Mouse (Mus musculus) liver, embryonic 14.5 days (tissue): ENCODE data around the gene Ywhag. TPM values are rescaled to one million over a fixed set of nuclear protein-coding genes. Genes with fewer than 3 reads are reported as not detected.

Experiments used
- ATAC-seq: fragments of 200-750 bp; cut with Nextera tagmentation; 2 replicates; pipeline ENCODE4 v1.8.0; 2017; ENCODE audit warnings: moderate number of reproducible peaks, mild to moderate bottlenecking, moderate library complexity; ENCODE audit not compliant: insufficient read depth
- DNase-seq, 3 experiments: peaks; one replicate each; pipeline ENCODE4 v3.0.0-alpha.2; 2012 to 2013; ENCODE audit warnings: low read depth in 3 of 3, low spot score in 3 of 3
- H3K27ac ChIP-seq: fragments of 300-500 bp; sonication (generic); 2 replicates; pipeline ENCODE4 v1.5.1; 2014; ENCODE audit warnings: moderate library complexity, mild to moderate bottlenecking, control low read depth, inconsistent platforms
- H3K27me3 ChIP-seq: fragments of 300-500 bp; sonication (generic); 2 replicates; pipeline ENCODE4 v1.6.1; 2014; ENCODE audit warnings: mild to moderate bottlenecking, low read length, moderate library complexity; ENCODE audit not compliant: control insufficient read depth, insufficient read depth
- H3K36me3 ChIP-seq: fragments of 300-500 bp; sonication (generic); replicated peaks from 2 replicates; pipeline ENCODE4 v1.6.1; 2014; ENCODE audit warnings: low read depth; ENCODE audit not compliant: control insufficient read depth, insufficient read depth
- H3K4me1 ChIP-seq, 2 experiments: fragments of 200-500 bp in 1 of 2; fragments of 300-500 bp in 1 of 2; sonication (generic) in 1 of 2; replicated peaks; 2 replicates each; pipeline ENCODE4 v1.6.1; 2012 to 2014; ENCODE audit warnings: antibody characterized with exemption in 1 of 2, inconsistent platforms in 1 of 2, low read length in 1 of 2; ENCODE audit not compliant: control insufficient read depth in 2 of 2, insufficient read depth in 2 of 2
- H3K4me2 ChIP-seq: fragments of 300-500 bp; sonication (generic); 2 replicates; pipeline ENCODE4 v1.6.1; 2014; ENCODE audit warnings: low read depth, mild to moderate bottlenecking, control low read depth, moderate library complexity
- H3K4me3 ChIP-seq, 2 experiments: fragments of 200-500 bp in 1 of 2; fragments of 300-500 bp in 1 of 2; sonication (generic) in 1 of 2; 2 replicates each; pipeline ENCODE4 v1.5.1; 2012 to 2014; ENCODE audit warnings: low read depth in 2 of 2, low read length in 2 of 2, mild to moderate bottlenecking in 2 of 2, control low read depth in 1 of 2, inconsistent platforms in 1 of 2, moderate library complexity in 1 of 2; ENCODE audit not compliant: insufficient read depth in 1 of 2
- H3K9ac ChIP-seq: fragments of 300-500 bp; sonication (generic); replicated peaks from 2 replicates; pipeline ENCODE4 v1.6.1; 2014; ENCODE audit warnings: mild to moderate bottlenecking, control low read depth, moderate library complexity
- H3K9me3 ChIP-seq: fragments of 300-500 bp; sonication (generic); 2 replicates; pipeline ENCODE4 v1.6.1; 2016; ENCODE audit warnings: low read length, mixed read lengths; ENCODE audit not compliant: control insufficient read depth
- CTCF ChIP-seq: IDR thresholded peaks from 2 replicates; pipeline ENCODE4 v1.5.1; 2016; ENCODE audit warnings: antibody characterized with exemption, low read depth, control low read depth
- EP300 ChIP-seq: IDR thresholded peaks from 2 replicates; pipeline ENCODE4 v1.6.1; 2016; ENCODE audit warnings: antibody characterized with exemption, low read depth
- WGBS: fragments of 180-500 bp; shearing (Covaris S2); extraction: QIAGEN DNeasy Blood & Tissue Kit; methylation state at CpG from one replicate; pipeline ENCODE4 v1.1.7; 2014; ENCODE audit not compliant: insufficient replicate concordance; 5-methylcytosine and 5-hydroxymethylcytosine counted together
- polyA plus RNA-seq, 2 experiments: library from polyadenylated mRNA; depleted of rRNA in 1 of 2; stranded (reverse) in 1 of 2; unstranded in 1 of 2; fragments of >200 nt; fragmentation: Nextera tagmentation in 1 of 2; extraction: Ambion mirVana in 1 of 2; gene quantifications; 2 replicates each; pipeline versions ENCODE4 v1.2.1 to v1.2.3; 2012 to 2014

Gene Ywhag
- polyA plus RNA-seq (2012; rRNA removed) (21.7 and 25.9 TPM in 2 replicates), polyA plus RNA-seq (2014; fragmentation: Nextera tagmentation; extraction: Ambion mirVana) (26.3 and 30.1 TPM in 2 replicates)

DNA sequence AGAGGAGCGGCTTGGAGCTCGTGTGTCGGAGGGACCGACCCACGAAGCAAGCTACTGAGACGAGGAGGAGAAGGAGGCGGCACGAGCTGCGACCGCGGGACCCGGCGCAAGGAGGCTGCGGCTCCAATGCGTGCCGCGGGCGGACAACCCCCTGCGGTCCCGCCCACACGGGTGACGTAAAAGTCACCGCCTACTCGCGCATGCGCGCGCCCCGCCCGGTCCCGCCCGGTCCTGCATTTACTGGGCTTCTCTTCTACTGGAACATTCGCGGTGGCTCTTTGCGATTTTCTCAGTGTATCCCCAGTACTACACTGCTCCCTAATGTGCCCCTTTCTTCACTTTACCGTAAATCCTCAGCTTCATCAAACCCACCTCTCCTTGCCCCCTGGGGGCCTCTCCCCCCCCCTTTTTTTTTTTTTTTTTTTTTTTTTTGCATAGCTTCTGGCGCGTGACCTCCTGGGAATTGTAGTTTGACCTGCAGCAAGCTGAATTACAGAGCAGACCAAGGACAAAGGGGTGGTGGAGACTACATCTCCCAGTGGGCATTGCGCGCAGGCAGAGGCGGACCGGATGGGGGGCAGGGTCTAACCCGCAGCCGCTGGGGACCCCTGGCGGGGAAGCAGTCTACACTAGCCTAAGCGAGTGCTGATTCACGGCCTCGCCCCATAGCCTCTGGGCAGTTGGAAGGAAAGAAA is at the start of gene Ywhag:
TSS of gene Ywhag (minus strand) at position 136 of the 695 bp plus-strand sequence.
- Histone ChIP-seq H3K27me3 (no peaks in the 10 kb centered on the region), H3K4me2 (peak within 1 kb of the TSS; percentile 70), H3K4me1 (peaks cover 7 to 9% of the 10 kb centered on the region in 2 experiments), H3K36me3 (peaks cover 28% of the 10 kb centered on the region), H3K27ac (peak within 1 kb of the TSS; percentile 92), H3K4me3 (peak within 1 kb of the TSS; percentile 85 to 96), H3K9ac (peak within 1 kb of the TSS; percentile 74), H3K9me3 (no peaks in the 10 kb centered on the region)
- TF ChIP-seq CTCF (peak; percentile 79), EP300 (no peak)
- ATAC-seq: peak; percentile 92
- under 1% methylated on average over 46 of the region's 48 CpGs for WGBS
- peak; percentile 85 to 88 (median 87) for DNase-seq

- Histone ChIP-seq H3K4me3 (no peak overlapping the region), H3K4me2 (no peak overlapping the region), H3K9me3 (no peaks in the 10 kb centered on the region), H3K27me3 (no peaks in the 10 kb centered on the region), H3K9ac (no peak overlapping the region), H3K36me3 (no peaks in the 10 kb centered on the region), H3K27ac (no peak overlapping the region), H3K4me1 (no peaks in the 10 kb centered on the region)
- no peak for TF ChIP-seq EP300
- peak; percentile 94 for TF ChIP-seq CTCF
- DNase-seq (no peak), ATAC-seq (no peak)
- 40% methylated on average over 6 of the region's 6 CpGs for WGBS
These were observed 48.0 kb upstream of the Ywhag start for GRCm38 (mm10) chr5:135982398-135982797.

GRCm38 (mm10) chr5:135979904-135980303 is 45.5 kb upstream of the Ywhag start, which contains the start of gene Zp3:
Gene Zp3, plus strand, starts transcription at chr5:135980099.
- ATAC-seq: no peak
- Histone ChIP-seq H3K9me3 (no peaks in the 10 kb centered on the region), H3K4me1 (peaks cover 4 to 8% of the 10 kb centered on the region in 2 experiments), H3K27ac (no peak within 1 kb of the TSS), H3K9ac (no peak within 1 kb of the TSS), H3K36me3 (no peaks in the 10 kb centered on the region), H3K4me2 (no peak within 1 kb of the TSS), H3K27me3 (no peaks in the 10 kb centered on the region), H3K4me3 (no peak within 1 kb of the TSS)
- TF ChIP-seq CTCF (no peak), EP300 (no peak)
- WGBS: 54% methylated on average over 8 of the region's 8 CpGs
- no peak for DNase-seq

GRCm38 (mm10) chr5:135979381-135979780 is 45.0 kb upstream of the Ywhag start:
- WGBS: 73% methylated on average over 5 of the region's 5 CpGs
- Histone ChIP-seq H3K4me2 (no peak overlapping the region), H3K9ac (no peak overlapping the region), H3K4me1 (peaks cover 4 to 8% of the 10 kb centered on the region in 2 experiments), H3K4me3 (no peak overlapping the region), H3K36me3 (no peaks in the 10 kb centered on the region), H3K27ac (no peak overlapping the region), H3K9me3 (no peaks in the 10 kb centered on the region), H3K27me3 (no peaks in the 10 kb centered on the region)
- no peak for TF ChIP-seq CTCF
- no peak for TF ChIP-seq EP300
- DNase-seq (no peak), ATAC-seq (no peak)

GRCm38 (mm10) chr5:135975893-135976668 is 41.7 kb upstream of the Ywhag start:
- DNase-seq (peak in 2 of 3 experiments; percentile 50 to 54), ATAC-seq (peak; percentile 52; the same call in 1 of the 2 replicates)
- peaks cover 4 to 8% of the 10 kb centered on the region in 2 experiments for H3K4me1 ChIP-seq
- H3K9ac ChIP-seq: no peak overlapping the region
- H3K36me3 ChIP-seq: no peaks in the 10 kb centered on the region
- TF ChIP-seq CTCF (no peak), EP300 (no peak)
- H3K4me2 ChIP-seq: no peak overlapping the region
- no peak overlapping the region for H3K4me3 ChIP-seq
- H3K9me3 ChIP-seq: no peaks in the 10 kb centered on the region
- peak overlapping the region; percentile 27 for H3K27ac ChIP-seq
- WGBS: 79% methylated on average over 8 of the region's 8 CpGs
- H3K27me3 ChIP-seq: no peaks in the 10 kb centered on the region
